Mouse (Mus musculus): ENCODE data around the gene Casp7. TPM values are rescaled to one million over a fixed set of nuclear protein-coding genes. Genes with fewer than 3 reads are reported as not detected.

Casp7 gene
- polyA plus RNA-seq, 1 experiment from 2014 or later: 27.7 TPM

- Histone ChIP-seq H3K4me2 (no peak overlapping the region), H3K9ac (no peak overlapping the region), H3K9me3 (no peaks in the 10 kb centered on the region), H3K36me3 (no peaks in the 10 kb centered on the region), H3K27ac (replicated peaks) (no peak overlapping the region), H3K4me1 (peaks cover 22% of the 10 kb centered on the region), H3K27me3 (replicated peaks) (no peaks in the 10 kb centered on the region), H3K4me3 (no peak overlapping the region)
- ATAC-seq (ENCODE audit: extremely low read depth, insufficient number of reproducible peaks, low FRiP score, low TSS enrichment): no peak
- 79% methylated on average over 6 of the region's 6 CpGs for WGBS
Observed at GRCm38 (mm10) chr19:56489601-56490000, 92.7 kb downstream of the Casp7 start.

Other genes starting within 250 kb of the Casp7 start
- 1.2 and 4.3 TPM in 2 replicates for gene Habp2, start 110.0 kb upstream of the Casp7 start, polyA plus RNA-seq (2015; fragmentation: Nextera tagmentation; extraction: Ambion mirVana)
- gene Nrap, start 7.1 kb upstream of the Casp7 start, polyA plus RNA-seq (2015; fragmentation: Nextera tagmentation; extraction: Ambion mirVana): 27.3 and 28.1 TPM in 2 replicates
- gene Plekhs1, start 64.5 kb downstream of the Casp7 start, polyA plus RNA-seq (2015; fragmentation: Nextera tagmentation; extraction: Ambion mirVana): not detected in 2 replicates
- gene Dclre1a, start 151.1 kb downstream of the Casp7 start, polyA plus RNA-seq (2015; fragmentation: Nextera tagmentation; extraction: Ambion mirVana): 11.2 and 12.1 TPM in 2 replicates
- gene Nhlrc2, start 151.1 kb downstream of the Casp7 start, polyA plus RNA-seq (2015; fragmentation: Nextera tagmentation; extraction: Ambion mirVana): 12.5 and 12.8 TPM in 2 replicates